Mouse (Mus musculus) layer of hippocampus, adult 18-20 months (tissue): ENCODE data around the gene Ptpn3. TPM values are rescaled to one million over a fixed set of nuclear protein-coding genes. Genes with fewer than 3 reads are reported as not detected.

Source experiments
- DNase-seq, 2 experiments: peaks; one replicate each; pipeline ENCODE4 v3.0.0; 2022; ENCODE audit warnings: low spot score in 2 of 2
- total RNA-seq, 2 experiments: library from RNA; stranded (reverse); gene quantifications; 2 replicates each; pipeline ENCODE4 v1.2.3; 2021

Ptpn3 gene
- total RNA-seq, 2 experiments from 2014 or later, result 79.0 to 87.4 TPM

- DNase-seq, result no peak
Measured at GRCm38 (mm10) chr4:57266389-57266788, 35.2 kb downstream of the Ptpn3 start.

GRCm38 (mm10) chr4:57263695-57264094 lies 37.9 kb downstream of the Ptpn3 start:
- DNase-seq, result no peak

GRCm38 (mm10) chr4:57263061-57263685 lies 38.5 kb downstream of the Ptpn3 start:
- no peak for DNase-seq

- DNase-seq, result no peak
Measured at GRCm38 (mm10) chr4:57262451-57262850, 39.2 kb downstream of the Ptpn3 start.

- DNase-seq, result no peak
Measured at GRCm38 (mm10) chr4:57261813-57262212, 39.8 kb downstream of the Ptpn3 start.

- no peak for DNase-seq
Measured at GRCm38 (mm10) chr4:57258159-57259035, 43.2 kb downstream of the Ptpn3 start.

- no peak for DNase-seq
Measured at GRCm38 (mm10) chr4:57257409-57257808, 44.2 kb downstream of the Ptpn3 start.

GRCm38 (mm10) chr4:57256761-57257160 lies 44.9 kb downstream of the Ptpn3 start:
- DNase-seq, result peak in 1 of 2 experiments; percentile 46

- no peak for DNase-seq
Measured at GRCm38 (mm10) chr4:57254412-57254811, 47.2 kb downstream of the Ptpn3 start.

- peak in 1 of 2 experiments; percentile 62 for DNase-seq
Measured at GRCm38 (mm10) chr4:57250636-57251035, 51.0 kb downstream of the Ptpn3 start.

- no peak for DNase-seq
Measured at GRCm38 (mm10) chr4:57249108-57249507, 52.5 kb downstream of the Ptpn3 start.

GRCm38 (mm10) chr4:57244874-57245273 lies 56.8 kb downstream of the Ptpn3 start:
- DNase-seq, result no peak

GRCm38 (mm10) chr4:57243312-57243711 lies 58.3 kb downstream of the Ptpn3 start:
- no peak for DNase-seq

- DNase-seq, result peak in 1 of 2 experiments; percentile 52
Measured at GRCm38 (mm10) chr4:57240934-57241333, 60.7 kb downstream of the Ptpn3 start.

- DNase-seq, result no peak
Measured at GRCm38 (mm10) chr4:57240100-57240499, 61.5 kb downstream of the Ptpn3 start.

- DNase-seq, result no peak
Measured at GRCm38 (mm10) chr4:57239112-57239511, 62.5 kb downstream of the Ptpn3 start.

GRCm38 (mm10) chr4:57238118-57238517 lies 63.5 kb downstream of the Ptpn3 start:
- no peak for DNase-seq

- DNase-seq, result no peak
Measured at GRCm38 (mm10) chr4:57236513-57236912, 65.1 kb downstream of the Ptpn3 start.

- no peak for DNase-seq
Measured at GRCm38 (mm10) chr4:57235741-57236140, 65.9 kb downstream of the Ptpn3 start.

GRCm38 (mm10) chr4:57234348-57234747 lies 67.3 kb downstream of the Ptpn3 start:
- no peak for DNase-seq

GRCm38 (mm10) chr4:57232439-57232838 lies 69.2 kb downstream of the Ptpn3 start:
- no peak for DNase-seq

GRCm38 (mm10) chr4:57231323-57231722 lies 70.3 kb downstream of the Ptpn3 start:
- DNase-seq, result peak in 1 of 2 experiments; percentile 43
